Mouse (Mus musculus): Measurements from ENCODE around the gene Rab27a. TPM values are rescaled to one million over a fixed set of nuclear protein-coding genes. Genes with fewer than 3 reads are reported as not detected.
"Not testable (repeated sequence)": the region's sequence is repeated elsewhere in the genome, so short reads cannot be mapped to it uniquely, and the experiment has no call there.

Gene Rab27a
- total and polyA plus RNA-seq, 3 experiments = 14.8 to 25.6 (median 20.0) TPM

DNA sequence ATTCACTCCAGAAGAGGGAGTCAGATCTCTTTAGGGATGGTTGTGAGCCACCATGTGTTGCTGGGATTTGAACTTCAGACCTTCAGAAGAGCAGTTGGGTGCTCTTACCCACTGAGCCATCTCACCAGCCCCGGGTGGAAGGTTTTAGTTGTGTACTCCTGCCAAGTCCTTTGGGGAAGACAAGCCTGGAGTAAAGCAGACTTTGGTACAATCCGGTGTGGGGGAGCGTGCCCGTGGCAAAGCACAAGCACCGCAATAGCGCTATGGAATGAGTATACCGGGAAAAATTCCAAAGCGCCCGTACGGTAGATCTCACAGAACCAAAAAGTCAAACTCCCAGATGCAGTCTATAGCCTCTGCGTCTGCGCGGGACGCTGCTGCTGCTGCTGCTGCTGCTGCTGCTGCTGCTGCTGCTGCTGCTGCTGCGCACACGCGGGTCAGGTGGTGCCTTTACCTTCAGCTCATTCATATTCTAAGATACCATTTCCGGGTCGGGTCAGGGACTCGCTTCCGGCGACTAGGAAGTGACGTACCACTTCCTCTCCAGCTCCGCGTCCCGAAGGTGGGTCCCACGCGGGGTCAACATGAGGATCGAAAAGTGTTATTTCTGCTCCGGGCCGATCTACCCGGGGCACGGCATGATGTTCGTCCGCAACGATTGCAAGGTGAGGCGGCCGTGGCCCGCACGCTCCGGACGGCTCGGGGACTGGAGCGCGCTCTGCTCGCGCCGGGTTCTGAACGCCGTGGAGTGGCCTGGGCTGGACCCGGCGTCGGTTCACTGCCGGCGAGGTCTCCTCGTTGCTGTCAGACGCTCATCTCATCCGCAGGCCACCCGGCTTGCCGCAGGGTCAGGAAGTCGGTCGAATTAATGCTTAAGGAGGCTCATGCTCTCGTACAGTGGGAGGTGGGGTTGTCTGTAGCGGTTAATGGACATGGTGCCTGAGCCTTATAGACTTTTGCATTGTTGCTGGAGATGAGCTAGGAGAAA is 68.6 kb downstream of the Rab27a start, which contains the start of gene Rsl24d1 (continued):
- no peak for TF ChIP-seq RCOR1 (conservative IDR thresholded peaks at IDR 0.05; ENCODE audit: low read depth, low read length)

GRCm38 (mm10) chr9:73116704-73117103 is 72.0 kb downstream of the Rab27a start:
- H3K4me3 ChIP-seq (replicated peaks in 1 of 3; ENCODE audit: low read depth in 2 of 3, low read length in 2 of 3, poor library complexity in 1 of 3); DNase-seq (ENCODE audit: extremely low read depth); H3K9me3 ChIP-seq (replicated peaks; ENCODE audit: low read length); dilution Hi-C loops (cut with MboI; ENCODE audit: extremely low pct_ligation_motif_present, extremely low pct_unique_long_range_greater_than_20kb, low sequenced_read_pairs); in situ Hi-C loops (cut with MboI; ENCODE audit: low pct_ligation_motif_present, low pct_unique_long_range_greater_than_20kb, low sequenced_read_pairs); H3K9ac ChIP-seq (ENCODE audit: insufficient read depth, low read depth); H3K4me2 ChIP-seq (ENCODE audit: insufficient read depth, low read depth, poor library complexity, severe bottlenecking); H3K27me3 ChIP-seq (replicated peaks); H3K27ac ChIP-seq (ENCODE audit: insufficient read depth, low read depth): not testable (repeated sequence)
- Histone ChIP-seq H3K4me1 (ENCODE audit: control insufficient read depth in 1 of 2, insufficient read depth in 2 of 2) (peaks cover 0 to 15% of the 10 kb centered on the region in 2 experiments; a peak in 2 of 4 replicates), H3K79me2 (replicated peaks; ENCODE audit: control insufficient read depth, extremely low read depth, insufficient read depth, poor library complexity, severe bottlenecking) (peaks cover 29% of the 10 kb centered on the region), H3K36me3 (replicated peaks in 1 of 2; ENCODE audit: control insufficient read depth in 1 of 2, insufficient read depth in 1 of 2, low read length in 1 of 2) (peaks cover 40 to 55% of the 10 kb centered on the region in 2 experiments)
- TF ChIP-seq ZNF384 (IDR thresholded peaks at IDR 0.05; ENCODE audit: low read depth, low read length) = peak; percentile 53

GRCm38 (mm10) chr9:73118012-73118411 is 73.4 kb downstream of the Rab27a start:
- H3K36me3 ChIP-seq (replicated peaks in 1 of 2; ENCODE audit: control insufficient read depth in 1 of 2, insufficient read depth in 1 of 2, low read length in 1 of 2) = peaks cover 51 to 60% of the 10 kb centered on the region in 2 experiments
- peak; percentile 10 for DNase-seq (ENCODE audit: extremely low read depth)

DNA sequence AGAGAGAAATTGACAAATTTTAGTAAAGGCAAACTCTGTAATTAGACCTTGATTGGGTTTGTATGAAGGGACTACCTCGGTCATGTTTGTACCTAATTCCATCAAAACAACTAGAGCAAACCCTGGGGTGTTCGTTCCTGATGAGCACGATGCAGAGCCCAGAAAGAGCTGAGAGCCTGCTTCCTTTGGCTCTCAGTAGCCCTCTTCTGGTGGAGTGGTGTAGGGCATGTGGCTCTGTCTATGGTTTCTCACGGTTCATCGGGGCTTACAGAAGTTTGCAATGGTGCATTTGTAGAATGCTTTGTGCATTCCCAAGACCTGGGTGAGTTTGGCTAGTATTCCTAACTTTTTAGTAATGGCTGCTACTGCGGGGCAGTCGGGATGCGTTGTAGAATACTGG is 77.1 kb downstream of the Rab27a start:
- no peak overlapping the region for H3K27ac ChIP-seq (ENCODE audit: insufficient read depth, low read depth)
- no peaks in the 10 kb centered on the region for H3K27me3 ChIP-seq (replicated peaks)
- no peak overlapping the region for H3K4me3 ChIP-seq (replicated peaks in 1 of 3; ENCODE audit: low read depth in 2 of 3, low read length in 2 of 3, poor library complexity in 1 of 3)
- peaks cover 72 to 77% of the 10 kb centered on the region in 2 experiments for H3K36me3 ChIP-seq (replicated peaks in 1 of 2; ENCODE audit: control insufficient read depth in 1 of 2, insufficient read depth in 1 of 2, low read length in 1 of 2)
- H3K4me2 ChIP-seq (ENCODE audit: insufficient read depth, low read depth, poor library complexity, severe bottlenecking) = no peak overlapping the region
- H3K9ac ChIP-seq (ENCODE audit: insufficient read depth, low read depth) = no peak overlapping the region
- H3K79me2 ChIP-seq (replicated peaks; ENCODE audit: control insufficient read depth, extremely low read depth, insufficient read depth, poor library complexity, severe bottlenecking) = no peaks in the 10 kb centered on the region; the same call in 1 of the 2 replicates
- no peaks in the 10 kb centered on the region for H3K9me3 ChIP-seq (replicated peaks; ENCODE audit: low read length)
- dilution Hi-C loops (cut with MboI; ENCODE audit: extremely low pct_ligation_motif_present, extremely low pct_unique_long_range_greater_than_20kb, low sequenced_read_pairs) = no loop called here
- peak; percentile 42 for DNase-seq (ENCODE audit: extremely low read depth)
- no peaks in the 10 kb centered on the region for H3K4me1 ChIP-seq (ENCODE audit: control insufficient read depth in 1 of 2, insufficient read depth in 2 of 2)
- in situ Hi-C loops (cut with MboI; ENCODE audit: low pct_ligation_motif_present, low pct_unique_long_range_greater_than_20kb, low sequenced_read_pairs) = no loop called here
- TF ChIP-seq USF1 (IDR thresholded peaks at IDR 0.05; ENCODE audit: low read depth, low read length) (no peak), CHD2 (IDR thresholded peaks at IDR 0.05; ENCODE audit: low read length) (no peak), HCFC1 (IDR thresholded peaks at IDR 0.05; ENCODE audit: low read depth, low read length) (no peak), MEF2A (IDR thresholded peaks at IDR 0.05; ENCODE audit: borderline replicate concordance, low read depth, low read length) (no peak), IRF4 (IDR thresholded peaks at IDR 0.05; ENCODE audit: low read depth, low read length) (no peak), RAD21 (IDR thresholded peaks at IDR 0.05; ENCODE audit: low read depth, low read length) (peak; percentile 14), SIN3A (IDR thresholded peaks at IDR 0.05; ENCODE audit: low read length) (no peak), GABPA (IDR thresholded peaks at IDR 0.05; ENCODE audit: insufficient replicate concordance, low read depth, low read length) (no peak), SMC3 (IDR thresholded peaks at IDR 0.05; ENCODE audit: low read depth, low read length) (peak; percentile 38), CTCF (conservative IDR thresholded peaks at IDR 0.05 in 1 of 2, IDR thresholded peaks at IDR 0.05 in 1 of 2; ENCODE audit: low read depth in 2 of 2, low read length in 2 of 2) (peak; percentile 53 to 60), BHLHE40 (IDR thresholded peaks at IDR 0.05; ENCODE audit: low read depth, low read length) (no peak), ZNF384 (IDR thresholded peaks at IDR 0.05; ENCODE audit: low read depth, low read length) (no peak), POLR2A (IDR thresholded peaks at IDR 0.05; ENCODE audit: low read depth, low read length) (no peak), MAZ (IDR thresholded peaks at IDR 0.05; ENCODE audit: low read depth, low read length) (no peak), NELFE (IDR thresholded peaks at IDR 0.05; ENCODE audit: low read depth, low read length) (no peak), JUND (conservative IDR thresholded peaks at IDR 0.05; ENCODE audit: low read depth, low read length) (no peak), ZKSCAN1 (IDR thresholded peaks at IDR 0.05; ENCODE audit: borderline replicate concordance, low read depth, low read length) (no peak), CHD1 (IDR thresholded peaks at IDR 0.05; ENCODE audit: low read depth, low read length) (no peak), E2F4 (IDR thresholded peaks at IDR 0.05; ENCODE audit: insufficient replicate concordance, low read depth, low read length) (no peak)

More at GRCm38 (mm10) chr9:73118012-73118411, 73.4 kb downstream of the Rab27a start:
- Histone ChIP-seq H3K9me3 (replicated peaks; ENCODE audit: low read length) (no peaks in the 10 kb centered on the region), H3K4me1 (ENCODE audit: control insufficient read depth in 1 of 2, insufficient read depth in 2 of 2) (peaks cover 0 to 12% of the 10 kb centered on the region in 2 experiments; a peak in 2 of 4 replicates), H3K4me3 (replicated peaks in 1 of 3; ENCODE audit: low read depth in 2 of 3, low read length in 2 of 3, poor library complexity in 1 of 3) (no peak overlapping the region), H3K27me3 (replicated peaks) (no peaks in the 10 kb centered on the region), H3K4me2 (ENCODE audit: insufficient read depth, low read depth, poor library complexity, severe bottlenecking) (no peak overlapping the region), H3K79me2 (replicated peaks; ENCODE audit: control insufficient read depth, extremely low read depth, insufficient read depth, poor library complexity, severe bottlenecking) (peaks cover 29% of the 10 kb centered on the region), H3K9ac (ENCODE audit: insufficient read depth, low read depth) (no peak overlapping the region), H3K27ac (ENCODE audit: insufficient read depth, low read depth) (no peak overlapping the region)
- dilution Hi-C loops (cut with MboI; ENCODE audit: extremely low pct_ligation_motif_present, extremely low pct_unique_long_range_greater_than_20kb, low sequenced_read_pairs) = no loop called here
- in situ Hi-C loops (cut with MboI; ENCODE audit: low pct_ligation_motif_present, low pct_unique_long_range_greater_than_20kb, low sequenced_read_pairs) = no loop called here
- peak in 1 of 2 experiments; percentile 23; a peak in 1 of 4 replicates for TF ChIP-seq CTCF (conservative IDR thresholded peaks at IDR 0.05 in 1 of 2, IDR thresholded peaks at IDR 0.05 in 1 of 2; ENCODE audit: low read depth in 2 of 2, low read length in 2 of 2)
- TF ChIP-seq USF2 (conservative IDR thresholded peaks at IDR 0.05; ENCODE audit: low read depth, low read length) = no peak
- TF ChIP-seq RCOR1 (conservative IDR thresholded peaks at IDR 0.05; ENCODE audit: low read depth, low read length) = no peak

Measured in CH12.LX (cell line).